Mouse (Mus musculus): ENCODE measurements at regions not wholly inside any gene's neighbourhood (a gene's known extent, or its start where the extent isn't known, plus 50 kb on each side); places are given as distances from the start of the nearest gene placed in this dataset.

DNA sequence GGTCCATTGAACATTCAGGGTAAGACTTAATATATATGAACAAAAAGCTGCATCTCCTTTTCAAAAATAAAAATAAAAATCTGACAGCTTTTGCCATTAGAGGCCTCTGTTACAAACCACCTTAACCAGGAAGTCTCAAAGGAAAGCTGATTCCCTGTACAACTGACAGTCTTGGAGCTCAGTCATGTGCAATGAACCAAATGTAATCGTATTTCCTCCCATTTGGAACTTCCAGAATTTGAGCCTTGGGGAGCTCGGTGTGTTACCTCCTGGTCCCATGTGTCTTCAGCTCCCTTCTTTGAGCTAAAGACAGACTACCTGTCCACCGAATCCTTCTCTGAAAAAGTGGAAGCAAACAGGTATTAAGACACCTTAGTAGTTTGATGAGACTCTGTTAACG lies 171.9 kb upstream of the Tent5a start:
- WGBS: 76% methylated on average over 4 of the region's 4 CpGs
- no peak overlapping the region for H3K4me3 ChIP-seq
- H3K4me1 ChIP-seq: no peaks in the 10 kb centered on the region
- no peaks in the 10 kb centered on the region for H3K27me3 ChIP-seq (replicated peaks)
- no peak for ATAC-seq (ENCODE audit: low FRiP score, low read depth)
- H3K27ac ChIP-seq: no peak overlapping the region
- H3K4me2 ChIP-seq (replicated peaks): no peak overlapping the region
- no peak overlapping the region for H3K9ac ChIP-seq
- H3K9me3 ChIP-seq: no peaks in the 10 kb centered on the region
- H3K36me3 ChIP-seq: no peaks in the 10 kb centered on the region

DNA sequence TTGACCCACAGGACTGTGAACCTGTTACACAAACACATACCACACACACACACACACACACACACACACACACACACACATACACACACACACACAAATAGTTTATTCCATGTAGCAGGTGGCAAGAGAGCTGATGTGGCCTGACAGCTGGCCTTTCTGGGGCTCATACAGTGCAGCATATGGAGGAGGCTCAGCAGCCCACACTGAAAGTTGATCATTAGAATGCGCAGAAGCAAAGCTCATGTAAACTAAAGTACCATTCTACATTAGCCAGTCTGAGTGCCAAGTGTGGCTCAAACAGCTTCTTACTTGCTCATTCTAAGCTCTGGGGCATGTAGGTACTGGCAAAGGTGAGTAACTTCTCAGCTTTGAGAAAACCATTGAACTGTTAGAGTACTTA lies 170.2 kb upstream of the Tent5a start:
- Histone ChIP-seq H3K36me3 (no peaks in the 10 kb centered on the region), H3K9ac (no peak overlapping the region), H3K4me1 (no peaks in the 10 kb centered on the region), H3K27ac (no peak overlapping the region), H3K4me2 (replicated peaks) (no peak overlapping the region), H3K4me3 (no peak overlapping the region), H3K27me3 (replicated peaks) (no peaks in the 10 kb centered on the region), H3K9me3 (no peaks in the 10 kb centered on the region)
- peak; percentile 72 for ATAC-seq (ENCODE audit: low FRiP score, low read depth)
- 88% methylated on average over 1 of the region's 1 CpGs for WGBS

DNA sequence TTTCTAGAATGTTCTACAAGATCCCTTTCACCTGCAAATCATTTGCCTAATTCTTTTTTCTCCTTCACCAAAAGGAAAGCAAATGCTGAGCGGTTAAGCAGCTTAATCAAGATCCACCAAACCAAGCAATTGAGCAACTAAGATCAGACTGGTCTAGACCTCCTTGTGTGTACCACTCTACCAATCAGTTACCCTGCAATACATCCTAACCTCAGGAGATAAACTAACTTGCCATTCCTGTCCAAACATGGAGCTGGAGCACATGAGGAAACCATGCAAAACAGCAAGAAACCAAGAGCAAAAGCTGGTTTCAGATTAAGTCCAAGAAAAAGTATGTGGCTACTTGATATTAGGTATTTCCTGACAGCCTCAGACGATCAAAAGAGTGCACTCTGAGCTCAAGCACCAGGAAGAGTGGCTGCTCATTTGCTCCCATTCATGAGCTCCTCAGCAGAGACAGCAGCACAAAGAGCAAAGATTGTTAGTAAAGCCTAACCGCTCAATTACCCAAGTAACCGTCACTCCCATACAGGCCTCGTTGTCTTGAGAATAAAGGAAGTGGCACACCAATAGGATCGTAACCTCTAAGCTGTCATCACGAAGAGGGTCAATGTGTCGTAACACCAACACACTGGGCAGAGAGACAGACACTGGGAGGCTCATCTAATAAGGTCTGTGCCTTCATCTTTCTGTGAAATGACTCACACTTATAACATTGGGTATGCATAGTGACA lies 169.5 kb upstream of the Tent5a start:
- no peaks in the 10 kb centered on the region for H3K27me3 ChIP-seq (replicated peaks)
- ATAC-seq (ENCODE audit: low FRiP score, low read depth): peak; percentile 29; the same call in 1 of the 2 replicates
- no peaks in the 10 kb centered on the region for H3K36me3 ChIP-seq
- no peak overlapping the region for H3K4me2 ChIP-seq (replicated peaks)
- 22% methylated on average over 8 of the region's 8 CpGs for WGBS
- H3K9me3 ChIP-seq: no peaks in the 10 kb centered on the region
- no peak overlapping the region for H3K4me3 ChIP-seq
- H3K27ac ChIP-seq: no peak overlapping the region
- no peak overlapping the region for H3K9ac ChIP-seq
- H3K4me1 ChIP-seq: no peaks in the 10 kb centered on the region

DNA sequence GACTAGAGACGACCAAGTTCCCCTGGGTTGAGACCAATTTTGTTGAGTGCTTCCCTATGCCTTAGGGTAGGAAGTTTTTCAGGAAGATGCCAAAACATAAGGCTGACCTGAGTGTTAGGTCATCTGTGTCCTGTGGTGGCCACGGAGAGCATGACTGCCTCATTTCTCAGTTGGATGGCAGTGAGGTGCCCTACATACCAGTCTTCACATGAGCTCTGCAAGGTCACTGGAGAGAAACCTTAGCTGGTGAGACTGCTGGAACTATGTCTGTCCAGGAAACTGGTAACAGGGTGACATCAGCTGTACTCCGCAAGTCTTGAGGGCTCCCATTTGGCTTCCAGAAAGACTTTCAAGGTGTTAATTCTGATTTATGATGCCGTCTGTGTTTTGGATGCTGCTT lies 167.9 kb upstream of the Tent5a start:
- Histone ChIP-seq H3K9ac (no peak overlapping the region), H3K27me3 (replicated peaks) (no peaks in the 10 kb centered on the region), H3K27ac (no peak overlapping the region), H3K4me1 (no peaks in the 10 kb centered on the region), H3K36me3 (no peaks in the 10 kb centered on the region), H3K4me3 (no peak overlapping the region), H3K4me2 (replicated peaks) (no peak overlapping the region), H3K9me3 (no peaks in the 10 kb centered on the region)
- ATAC-seq (ENCODE audit: low FRiP score, low read depth): no peak
- WGBS: 81% methylated on average over 4 of the region's 4 CpGs

DNA sequence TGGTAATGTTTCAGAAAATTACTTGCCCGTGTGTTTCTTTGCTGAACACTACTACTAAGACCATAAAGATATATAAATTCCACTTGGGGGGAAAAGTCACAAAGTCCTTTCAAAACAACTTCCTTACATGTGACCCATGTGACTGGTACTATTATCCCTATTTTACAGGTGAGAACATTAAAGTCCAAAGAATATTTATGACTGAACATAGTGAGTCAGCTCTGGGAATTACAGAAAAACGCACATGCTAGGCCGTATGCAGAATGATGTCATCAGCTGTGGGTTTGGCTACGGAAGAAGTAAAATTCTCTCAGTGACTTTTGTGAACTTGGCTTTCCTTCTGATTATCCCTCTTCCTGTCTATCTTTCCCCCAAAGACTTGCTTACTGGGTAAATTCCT lies 166.6 kb upstream of the Tent5a start:
- no peak for ATAC-seq (ENCODE audit: low FRiP score, low read depth)
- H3K9ac ChIP-seq: no peak overlapping the region
- no peaks in the 10 kb centered on the region for H3K4me1 ChIP-seq
- H3K36me3 ChIP-seq: no peaks in the 10 kb centered on the region
- 90% methylated on average over 4 of the region's 4 CpGs for WGBS
- H3K27ac ChIP-seq: no peak overlapping the region
- no peak overlapping the region for H3K4me2 ChIP-seq (replicated peaks)
- H3K9me3 ChIP-seq: no peaks in the 10 kb centered on the region
- no peaks in the 10 kb centered on the region for H3K27me3 ChIP-seq (replicated peaks)
- no peak overlapping the region for H3K4me3 ChIP-seq

DNA sequence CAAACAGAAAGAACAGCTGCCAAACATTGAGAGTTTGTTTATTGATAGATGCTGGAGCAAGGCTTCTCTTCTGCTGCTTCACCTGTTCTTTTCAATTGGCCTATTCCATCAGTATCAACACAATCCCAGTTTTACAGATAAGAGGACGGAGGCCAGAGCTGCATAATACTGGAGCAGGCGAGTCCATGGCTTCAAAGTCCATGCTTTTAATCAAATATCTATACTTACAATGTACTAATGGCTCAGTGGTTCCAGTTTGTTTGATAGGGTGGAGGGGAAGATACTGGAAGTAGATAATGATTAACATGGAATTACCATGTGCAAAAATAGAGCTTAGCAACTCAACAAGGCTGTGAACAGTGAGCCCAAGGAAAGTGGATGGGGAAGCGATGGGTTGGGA lies 163.2 kb upstream of the Tent5a start:
- H3K4me3 ChIP-seq: no peak overlapping the region
- 91% methylated on average over 3 of the region's 3 CpGs for WGBS
- no peaks in the 10 kb centered on the region for H3K9me3 ChIP-seq
- ATAC-seq (ENCODE audit: low FRiP score, low read depth): no peak
- H3K27me3 ChIP-seq (replicated peaks): no peaks in the 10 kb centered on the region
- no peaks in the 10 kb centered on the region for H3K36me3 ChIP-seq
- no peak overlapping the region for H3K9ac ChIP-seq
- H3K4me1 ChIP-seq: no peaks in the 10 kb centered on the region
- H3K27ac ChIP-seq: no peak overlapping the region
- no peak overlapping the region for H3K4me2 ChIP-seq (replicated peaks)

DNA sequence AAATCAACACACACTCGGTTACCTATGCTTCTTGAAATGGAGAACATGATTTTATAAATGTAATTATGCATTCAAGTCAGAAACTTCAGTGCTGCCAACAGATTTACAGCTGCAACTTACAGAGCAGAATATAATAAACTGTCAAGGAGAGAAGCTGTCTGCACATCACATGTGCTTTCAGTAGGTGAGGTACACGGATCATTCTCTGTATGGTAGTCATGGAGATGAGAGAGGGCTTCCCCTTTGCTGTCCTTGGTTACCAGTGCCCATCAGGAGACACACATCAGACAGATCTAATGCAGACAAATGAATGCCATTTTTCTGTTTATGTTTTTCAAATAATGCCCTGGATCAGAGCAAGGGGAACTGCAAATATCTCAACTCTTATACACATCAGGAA lies 160.8 kb upstream of the Tent5a start:
- Histone ChIP-seq H3K27me3 (replicated peaks) (no peaks in the 10 kb centered on the region), H3K36me3 (no peaks in the 10 kb centered on the region), H3K4me2 (replicated peaks) (no peak overlapping the region), H3K4me1 (no peaks in the 10 kb centered on the region), H3K27ac (no peak overlapping the region), H3K9ac (no peak overlapping the region), H3K9me3 (no peaks in the 10 kb centered on the region), H3K4me3 (no peak overlapping the region)
- ATAC-seq (ENCODE audit: low FRiP score, low read depth): 0 out of 2 replicates have a peak, but pooled peaks have one; percentile 21
- 41% methylated on average over 2 of the region's 2 CpGs for WGBS

DNA sequence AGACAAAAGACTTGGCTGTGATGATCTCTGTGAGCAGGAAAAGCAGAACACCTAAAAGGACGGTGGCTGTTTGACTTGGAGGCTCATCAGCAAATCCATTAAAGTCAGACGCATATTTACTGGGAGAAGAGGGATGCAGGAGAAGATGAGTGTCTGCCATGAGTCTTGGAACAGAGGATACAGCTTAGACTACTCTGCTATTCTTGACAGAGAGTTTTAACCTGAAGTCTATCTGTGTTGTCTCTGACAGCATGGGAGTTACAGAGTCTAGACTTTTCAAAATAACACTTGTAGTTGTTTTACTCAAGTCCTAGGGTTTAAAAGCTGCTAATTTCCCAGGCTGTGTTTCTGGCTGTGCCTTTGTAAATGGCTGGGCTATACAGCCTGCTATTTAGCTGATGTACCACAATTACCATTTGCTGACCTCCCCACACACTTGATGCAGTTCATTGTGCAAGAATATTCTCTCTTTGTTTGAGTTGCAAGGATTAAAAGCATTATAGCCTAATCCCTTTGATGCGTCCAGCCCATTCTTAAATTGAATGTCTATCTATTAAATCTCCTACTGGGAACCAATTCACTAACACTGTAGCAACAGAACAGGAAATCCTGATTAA lies 160.0 kb upstream of the Tent5a start:
- Histone ChIP-seq H3K27ac (no peak overlapping the region), H3K9ac (no peak overlapping the region), H3K4me3 (no peak overlapping the region), H3K27me3 (replicated peaks) (no peaks in the 10 kb centered on the region), H3K9me3 (no peaks in the 10 kb centered on the region), H3K4me2 (replicated peaks) (no peak overlapping the region), H3K4me1 (no peaks in the 10 kb centered on the region), H3K36me3 (no peaks in the 10 kb centered on the region)
- no peak for ATAC-seq (ENCODE audit: low FRiP score, low read depth)
- WGBS: 13% methylated on average over 3 of the region's 3 CpGs

DNA sequence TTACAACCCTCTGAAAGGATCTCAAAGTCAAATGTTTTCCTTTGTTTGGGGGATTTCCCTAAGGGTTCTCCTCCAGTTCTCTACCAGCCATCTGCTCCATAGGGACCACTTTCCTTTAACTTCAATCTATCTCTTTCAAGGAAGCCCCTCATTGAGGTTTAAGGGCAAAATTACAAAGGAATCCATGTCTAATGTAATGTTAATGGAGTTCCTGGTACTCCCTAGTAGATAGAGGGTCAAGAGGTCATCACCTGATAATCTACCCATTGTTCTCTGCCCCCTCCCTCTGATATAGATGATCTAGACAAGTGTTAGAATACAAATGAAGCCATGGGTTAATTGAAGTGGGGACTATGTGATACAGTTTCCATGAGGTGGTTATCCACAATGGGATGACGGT lies 158.6 kb upstream of the Tent5a start:
- Histone ChIP-seq H3K4me1 (no peaks in the 10 kb centered on the region), H3K9ac (no peak overlapping the region), H3K27me3 (replicated peaks) (no peaks in the 10 kb centered on the region), H3K27ac (no peak overlapping the region), H3K4me2 (replicated peaks) (no peak overlapping the region), H3K9me3 (no peaks in the 10 kb centered on the region), H3K36me3 (no peaks in the 10 kb centered on the region), H3K4me3 (no peak overlapping the region)
- no peak for ATAC-seq (ENCODE audit: low FRiP score, low read depth)
- 62% methylated on average over 1 of the region's 1 CpGs for WGBS

DNA sequence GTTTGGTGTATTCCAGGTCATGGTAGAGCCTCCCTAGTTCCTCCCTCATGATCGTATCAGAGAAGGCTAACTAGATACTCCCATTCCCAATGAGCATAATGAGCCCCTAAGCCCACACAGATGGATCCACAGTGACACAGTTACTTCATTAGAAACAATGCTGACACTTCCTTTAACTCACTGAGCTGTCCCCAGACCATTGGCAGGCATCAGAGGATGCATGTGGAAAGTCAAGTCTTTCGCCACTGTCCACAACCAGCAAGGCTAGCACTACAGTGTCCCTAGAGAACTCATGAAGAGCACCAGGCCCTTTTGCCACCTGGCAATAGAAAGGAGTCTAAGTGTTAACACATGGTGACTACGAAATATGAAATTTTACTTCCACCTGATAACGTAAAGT lies 156.1 kb upstream of the Tent5a start:
- Histone ChIP-seq H3K4me1 (no peaks in the 10 kb centered on the region), H3K36me3 (no peaks in the 10 kb centered on the region), H3K4me2 (replicated peaks) (no peak overlapping the region), H3K9ac (no peak overlapping the region), H3K27ac (no peak overlapping the region), H3K4me3 (no peak overlapping the region), H3K9me3 (no peaks in the 10 kb centered on the region), H3K27me3 (replicated peaks) (no peaks in the 10 kb centered on the region)
- WGBS: 95% methylated on average over 4 of the region's 4 CpGs
- no peak for ATAC-seq (ENCODE audit: low FRiP score, low read depth)

DNA sequence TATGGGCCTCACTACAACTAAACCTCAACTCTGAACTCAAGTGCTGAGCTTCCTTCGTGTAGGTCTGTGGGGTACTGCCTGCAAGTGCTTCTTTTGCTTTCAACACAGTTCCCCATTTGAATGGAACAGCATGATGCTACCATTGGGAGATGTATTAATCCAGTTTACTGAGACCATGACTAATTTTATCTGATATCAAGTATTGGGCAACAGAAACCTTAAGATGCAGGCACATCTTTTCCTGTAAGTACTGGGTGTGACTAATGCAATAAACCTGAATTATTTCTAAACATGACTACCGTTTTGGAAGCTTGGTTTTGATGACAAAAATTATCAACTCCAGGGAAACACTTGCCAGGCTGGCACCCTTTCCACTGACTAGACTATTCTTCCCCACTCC lies 153.4 kb upstream of the Tent5a start:
- Histone ChIP-seq H3K36me3 (no peaks in the 10 kb centered on the region), H3K4me3 (no peak overlapping the region), H3K4me1 (no peaks in the 10 kb centered on the region), H3K27me3 (replicated peaks) (no peaks in the 10 kb centered on the region), H3K4me2 (replicated peaks) (no peak overlapping the region), H3K27ac (no peak overlapping the region), H3K9ac (no peak overlapping the region), H3K9me3 (no peaks in the 10 kb centered on the region)
- ATAC-seq (ENCODE audit: low FRiP score, low read depth): no peak
- 74% methylated on average over 2 of the region's 2 CpGs for WGBS

DNA sequence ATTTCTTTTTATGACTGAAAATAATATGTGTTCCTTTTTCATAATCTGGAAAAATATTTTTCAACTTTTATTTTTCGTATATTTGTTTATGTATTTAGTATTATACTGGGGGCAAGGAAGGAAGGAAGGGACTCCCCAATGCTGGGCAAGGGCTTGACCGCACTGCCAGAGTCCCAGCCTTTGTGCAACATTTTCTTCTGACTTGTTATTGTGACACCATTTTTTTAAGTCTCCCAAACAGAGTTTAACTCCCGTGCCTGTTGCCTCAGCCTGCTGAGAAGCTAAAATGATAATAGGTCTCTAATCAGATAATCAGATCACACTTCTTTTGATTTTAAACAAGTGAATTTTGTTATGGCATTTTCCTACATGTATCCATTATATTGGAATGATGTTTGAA lies 148.1 kb upstream of the Tent5a start:
- ATAC-seq (ENCODE audit: low FRiP score, low read depth): no peak
- no peaks in the 10 kb centered on the region for H3K27me3 ChIP-seq (replicated peaks)
- H3K4me2 ChIP-seq (replicated peaks): no peak overlapping the region
- H3K4me3 ChIP-seq: no peak overlapping the region
- H3K27ac ChIP-seq: no peak overlapping the region
- no peaks in the 10 kb centered on the region for H3K36me3 ChIP-seq
- H3K9ac ChIP-seq: no peak overlapping the region
- 85% methylated on average over 3 of the region's 3 CpGs for WGBS
- no peaks in the 10 kb centered on the region for H3K9me3 ChIP-seq
- no peaks in the 10 kb centered on the region for H3K4me1 ChIP-seq

DNA sequence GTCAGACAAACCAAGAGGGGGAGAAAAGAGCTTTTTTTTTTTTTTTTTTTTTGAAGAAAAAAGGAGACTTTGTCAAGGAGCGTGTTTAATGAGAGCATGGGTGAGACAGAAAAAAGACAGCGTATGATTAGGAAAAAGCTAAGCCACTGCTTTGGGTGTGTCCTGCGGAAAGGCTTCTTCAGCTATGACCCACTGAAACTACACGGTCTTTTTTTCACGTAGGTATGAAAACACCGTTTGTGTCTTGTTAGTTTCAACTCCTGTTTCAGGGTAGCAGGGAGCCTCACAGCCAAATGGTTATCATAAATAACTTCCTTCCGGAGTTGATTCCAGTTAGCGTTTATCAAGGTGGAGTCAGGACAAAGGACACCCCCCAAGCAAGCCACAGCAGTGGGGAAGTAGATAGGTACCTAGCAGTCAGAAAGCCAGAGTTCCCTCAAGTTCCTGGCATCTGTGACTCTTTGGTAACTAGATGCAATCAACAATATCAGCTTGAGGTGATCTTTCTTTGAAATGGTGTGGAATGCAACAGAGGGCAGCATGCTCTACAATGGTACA lies 143.2 kb upstream of the Tent5a start:
- WGBS: 88% methylated on average over 8 of the region's 8 CpGs
- H3K9ac ChIP-seq: no peak overlapping the region

More for the DNA sequence above, 143.2 kb upstream of the Tent5a start:
- no peak for ATAC-seq (ENCODE audit: low FRiP score, low read depth)
- Histone ChIP-seq H3K27ac (no peak overlapping the region), H3K4me1 (no peaks in the 10 kb centered on the region), H3K36me3 (no peaks in the 10 kb centered on the region), H3K4me2 (replicated peaks) (no peak overlapping the region), H3K9me3 (no peaks in the 10 kb centered on the region), H3K27me3 (replicated peaks) (no peaks in the 10 kb centered on the region), H3K4me3 (no peak overlapping the region)

All from neural tube, embryonic 12.5 days (tissue).